Mouse (Mus musculus) hindbrain, embryonic 13.5 days (tissue): ENCODE data around the gene Iffo1. TPM values are rescaled to one million over a fixed set of nuclear protein-coding genes. Genes with fewer than 3 reads are reported as not detected.

ENCODE experiments used
- ATAC-seq: fragments of 200-750 bp; cut with Nextera tagmentation; 2 replicates; pipeline ENCODE4 v1.8.0; 2017; ENCODE audit warnings: moderate TSS enrichment; ENCODE audit not compliant: low FRiP score
- H3K27ac ChIP-seq: fragments of 300-500 bp; sonication (generic); 2 replicates; pipeline ENCODE4 v1.5.1; 2015; ENCODE audit warnings: inconsistent platforms, mild to moderate bottlenecking, moderate library complexity
- H3K27me3 ChIP-seq: fragments of 300-500 bp; sonication (generic); 2 replicates; pipeline ENCODE4 v1.6.1; 2015; ENCODE audit warnings: mild to moderate bottlenecking, inconsistent platforms
- H3K36me3 ChIP-seq: fragments of 300-500 bp; sonication (generic); 2 replicates; pipeline ENCODE4 v1.6.1; 2015; ENCODE audit warnings: mild to moderate bottlenecking, inconsistent platforms
- H3K4me1 ChIP-seq: fragments of 300-500 bp; sonication (generic); replicated peaks from 2 replicates; pipeline ENCODE4 v1.6.1; 2015; ENCODE audit warnings: inconsistent platforms
- H3K4me2 ChIP-seq: fragments of 300-500 bp; sonication (generic); 2 replicates; pipeline ENCODE4 v1.6.1; 2015; ENCODE audit warnings: inconsistent platforms, mild to moderate bottlenecking, moderate library complexity
- H3K4me3 ChIP-seq: fragments of 300-500 bp; sonication (generic); 2 replicates; pipeline ENCODE4 v1.5.1; 2015; ENCODE audit warnings: mild to moderate bottlenecking, inconsistent platforms
- H3K9ac ChIP-seq: fragments of 300-500 bp; sonication (generic); 2 replicates; pipeline ENCODE4 v1.6.1; 2015; ENCODE audit warnings: mild to moderate bottlenecking, inconsistent platforms
- H3K9me3 ChIP-seq: fragments of 300-500 bp; sonication (generic); 2 replicates; pipeline ENCODE4 v1.6.1; 2016; ENCODE audit warnings: inconsistent platforms
- WGBS: fragments of 180-500 bp; shearing (Covaris S2); methylation state at CpG from one replicate; pipeline ENCODE4 v1.1.7; 2015; 5-methylcytosine and 5-hydroxymethylcytosine counted together
- polyA plus RNA-seq: library from polyadenylated mRNA; unstranded; fragments of >200 nt; fragmentation: Nextera tagmentation; extraction: Ambion mirVana; gene quantifications from 2 replicates; pipeline ENCODE4 v1.2.1, GENCODE M21; 2015

Iffo1 gene
- polyA plus RNA-seq, 1 experiment from 2014 or later = 19.7 TPM

DNA sequence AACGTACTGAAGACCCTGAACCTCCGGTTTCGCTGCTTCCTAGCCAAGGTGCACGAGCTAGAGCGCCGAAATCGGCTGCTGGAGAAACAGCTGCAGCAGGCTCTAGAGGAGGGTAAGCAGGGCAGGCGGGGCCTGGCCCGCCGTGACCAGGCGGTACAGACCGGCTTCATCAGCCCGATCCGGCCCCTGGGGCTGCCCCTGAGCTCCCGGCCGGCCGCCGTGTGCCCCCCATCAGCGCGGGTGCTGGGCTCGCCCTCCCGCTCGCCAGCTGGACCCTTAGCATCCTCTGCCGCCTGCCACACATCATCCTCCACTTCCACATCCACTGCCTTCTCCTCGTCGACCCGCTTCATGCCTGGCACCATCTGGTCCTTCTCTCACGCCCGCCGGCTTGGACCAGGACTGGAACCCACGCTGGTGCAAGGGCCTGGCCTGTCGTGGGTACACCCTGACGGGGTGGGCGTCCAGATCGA is 474 bp downstream of the Iffo1 start:
- H3K27ac ChIP-seq = peak overlapping the region; percentile 95
- H3K4me2 ChIP-seq = peak overlapping the region; percentile 95
- ATAC-seq = peak; percentile 79
- under 1% methylated on average over 31 of the region's 35 CpGs for WGBS
- peak overlapping the region; percentile 97 for H3K9ac ChIP-seq
- no peaks in the 10 kb centered on the region for H3K9me3 ChIP-seq
- peaks cover 49% of the 10 kb centered on the region for H3K4me1 ChIP-seq
- no peaks in the 10 kb centered on the region for H3K27me3 ChIP-seq
- H3K4me3 ChIP-seq = peak overlapping the region; percentile 90
- H3K36me3 ChIP-seq = peaks cover 38% of the 10 kb centered on the region

DNA sequence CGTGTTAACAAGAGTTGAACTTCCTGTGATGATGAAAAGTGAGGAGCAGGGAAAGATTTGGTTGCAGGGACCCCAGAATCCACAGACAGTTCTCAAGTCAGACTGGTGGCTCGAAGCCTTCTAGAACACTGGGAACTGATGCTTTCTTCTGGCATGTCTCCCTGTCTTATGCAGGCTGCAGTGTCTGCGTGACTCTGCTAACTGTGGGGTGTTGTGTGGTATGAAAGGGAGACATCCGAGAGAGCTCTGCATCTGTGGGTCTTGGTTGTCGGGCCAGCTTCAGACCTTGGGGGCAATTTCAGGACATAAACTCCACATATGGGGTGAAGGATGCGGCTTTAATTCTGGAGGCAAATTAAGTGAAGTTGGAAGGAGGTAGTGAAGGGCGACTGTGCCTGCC is 1.1 kb downstream of the Iffo1 start:
- WGBS = 50% methylated on average over 7 of the region's 7 CpGs
- Histone ChIP-seq H3K4me3 (peak overlapping the region; percentile 90), H3K4me2 (peak overlapping the region; percentile 95), H3K36me3 (peaks cover 33% of the 10 kb centered on the region), H3K27me3 (no peaks in the 10 kb centered on the region), H3K9ac (peak overlapping the region; percentile 97), H3K27ac (no peak overlapping the region; the same call in 1 of the 2 replicates), H3K4me1 (peaks cover 49% of the 10 kb centered on the region), H3K9me3 (no peaks in the 10 kb centered on the region)
- ATAC-seq = no peak

- H3K4me3 ChIP-seq = peak overlapping the region; percentile 90
- ATAC-seq = no peak
- H3K4me1 ChIP-seq = peaks cover 49% of the 10 kb centered on the region
- peak overlapping the region; percentile 95 for H3K4me2 ChIP-seq
- peak overlapping the region; percentile 44 for H3K27ac ChIP-seq
- no peaks in the 10 kb centered on the region for H3K9me3 ChIP-seq
- H3K9ac ChIP-seq = peak overlapping the region; percentile 97
- no peaks in the 10 kb centered on the region for H3K27me3 ChIP-seq
- WGBS = 70% methylated on average over 4 of the region's 4 CpGs
- H3K36me3 ChIP-seq = peaks cover 32% of the 10 kb centered on the region
These were observed 1.8 kb downstream of the Iffo1 start for GRCm38 (mm10) chr6:125146797-125147196.

- WGBS = 35% methylated on average over 10 of the region's 10 CpGs
- no peak for ATAC-seq
- Histone ChIP-seq H3K4me1 (peaks cover 51% of the 10 kb centered on the region), H3K4me3 (peak overlapping the region; percentile 90), H3K9ac (peak overlapping the region; percentile 97), H3K36me3 (peaks cover 32% of the 10 kb centered on the region), H3K4me2 (peak overlapping the region; percentile 95), H3K27me3 (no peaks in the 10 kb centered on the region), H3K27ac (peak overlapping the region; percentile 44), H3K9me3 (no peaks in the 10 kb centered on the region)
These were observed 2.3 kb downstream of the Iffo1 start for GRCm38 (mm10) chr6:125147329-125147728.

DNA sequence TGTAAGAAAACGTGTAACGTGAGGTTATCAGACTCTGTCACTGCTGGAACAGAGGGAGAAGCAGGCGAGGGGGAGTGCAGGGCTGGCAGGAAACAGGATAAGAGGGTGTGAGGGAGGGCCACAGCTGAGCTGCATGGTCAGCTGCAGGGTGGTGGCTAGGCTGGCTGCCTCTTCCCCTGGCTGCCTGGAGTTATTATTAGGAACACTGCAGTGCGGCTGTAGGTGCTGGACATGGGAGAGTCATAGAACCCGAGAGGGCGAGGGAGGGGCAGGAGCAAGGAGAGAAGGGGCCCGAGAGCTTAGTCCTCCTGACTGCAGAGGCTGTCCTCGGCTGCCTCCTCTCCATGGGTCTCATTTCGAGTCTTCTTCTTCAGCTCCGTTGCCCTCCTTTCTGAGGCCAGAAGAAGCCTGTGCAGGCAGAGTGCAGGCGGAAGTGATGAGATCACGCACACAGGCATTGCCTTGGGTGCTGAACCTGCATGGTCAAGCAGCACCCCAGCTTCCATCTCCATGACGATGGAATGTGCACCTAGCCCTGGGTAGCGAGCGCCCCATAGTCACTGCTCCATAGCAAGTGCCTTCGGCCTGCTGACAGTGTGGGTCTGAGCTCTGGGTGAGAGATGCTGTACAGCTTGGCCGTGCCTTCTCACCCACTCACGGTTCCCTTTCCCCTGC is 3.3 kb downstream of the Iffo1 start:
- H3K9me3 ChIP-seq = no peaks in the 10 kb centered on the region
- H3K4me1 ChIP-seq = peaks cover 53% of the 10 kb centered on the region
- peak overlapping the region; percentile 95 for H3K4me2 ChIP-seq
- WGBS = 69% methylated on average over 18 of the region's 18 CpGs
- H3K9ac ChIP-seq = peak overlapping the region; percentile 97
- peaks cover 40% of the 10 kb centered on the region for H3K36me3 ChIP-seq
- peak overlapping the region; percentile 8; the same call in 1 of the 2 replicates for H3K4me3 ChIP-seq
- H3K27me3 ChIP-seq = no peaks in the 10 kb centered on the region
- peak overlapping the region; percentile 26 for H3K27ac ChIP-seq
- no peak for ATAC-seq

DNA sequence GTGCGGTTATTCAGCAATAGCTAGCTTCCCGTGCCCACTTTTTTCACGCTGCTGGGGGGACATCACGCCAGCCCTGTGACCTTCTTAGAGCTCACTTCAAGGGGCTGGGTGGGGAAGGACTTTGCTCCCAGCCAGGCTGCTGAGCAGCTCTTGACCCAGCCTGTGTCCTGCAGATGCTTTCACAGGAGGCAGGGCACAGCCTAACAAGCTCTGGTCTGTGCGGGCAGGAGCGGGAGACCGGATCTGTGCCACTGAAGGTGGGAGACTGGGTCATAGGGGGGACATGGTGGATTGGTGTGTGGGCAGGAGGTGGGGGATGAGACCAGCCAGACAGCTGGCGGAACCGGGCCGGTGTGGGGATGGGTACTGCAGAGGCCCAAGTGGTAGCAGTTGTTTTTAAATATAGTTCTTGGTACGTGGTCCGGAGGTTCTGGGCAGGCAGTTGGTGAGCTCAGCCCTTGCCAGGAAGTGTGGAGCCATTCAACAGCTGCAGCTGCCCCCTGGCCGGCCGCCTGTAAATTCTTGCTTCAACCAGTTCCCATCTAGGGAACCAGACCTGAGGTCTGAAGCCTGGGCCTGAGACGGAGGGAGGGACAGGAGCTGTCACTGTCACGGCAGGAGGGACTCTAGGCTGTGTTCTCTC is 4.0 kb downstream of the Iffo1 start:
- Histone ChIP-seq H3K27ac (peak overlapping the region; percentile 26), H3K4me2 (peak overlapping the region; percentile 95), H3K9me3 (no peaks in the 10 kb centered on the region), H3K36me3 (peaks cover 42% of the 10 kb centered on the region), H3K4me1 (peaks cover 53% of the 10 kb centered on the region), H3K27me3 (no peaks in the 10 kb centered on the region), H3K9ac (peak overlapping the region; percentile 97), H3K4me3 (peak overlapping the region; percentile 8; the same call in 1 of the 2 replicates)
- no peak for ATAC-seq
- WGBS = 73% methylated on average over 16 of the region's 16 CpGs

DNA sequence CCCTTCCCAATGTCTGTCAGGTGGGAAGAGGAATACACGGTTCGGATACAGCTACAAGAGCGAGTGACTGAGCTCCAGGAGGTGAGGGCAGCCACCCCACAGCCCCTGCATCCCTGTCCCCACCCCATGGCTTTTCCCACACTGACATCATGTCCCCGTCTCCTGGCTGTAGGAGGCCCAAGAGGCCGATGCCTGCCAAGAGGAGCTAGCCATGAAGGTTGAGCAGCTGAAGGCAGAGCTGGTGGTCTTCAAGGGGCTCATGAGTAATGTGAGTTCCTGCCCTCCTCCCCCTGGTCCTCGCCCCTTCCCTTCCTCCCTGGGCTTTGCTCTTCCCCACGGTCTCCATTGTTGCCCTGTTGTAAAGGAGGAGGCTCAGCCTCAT is 4.5 kb downstream of the Iffo1 start:
- H3K36me3 ChIP-seq = peaks cover 40% of the 10 kb centered on the region
- ATAC-seq = no peak
- no peaks in the 10 kb centered on the region for H3K27me3 ChIP-seq
- 69% methylated on average over 6 of the region's 7 CpGs for WGBS
- no peak overlapping the region for H3K4me3 ChIP-seq
- H3K4me2 ChIP-seq = no peak overlapping the region
- no peaks in the 10 kb centered on the region for H3K9me3 ChIP-seq
- no peak overlapping the region for H3K27ac ChIP-seq
- peak overlapping the region; percentile 97 for H3K9ac ChIP-seq
- peaks cover 50% of the 10 kb centered on the region for H3K4me1 ChIP-seq

- H3K4me1 ChIP-seq = peaks cover 33% of the 10 kb centered on the region
- H3K9me3 ChIP-seq = no peaks in the 10 kb centered on the region
- no peak overlapping the region for H3K4me3 ChIP-seq
- no peak overlapping the region for H3K27ac ChIP-seq
- WGBS = 83% methylated on average over 22 of the region's 22 CpGs
- H3K9ac ChIP-seq = no peak overlapping the region; the same call in 1 of the 2 replicates
- H3K4me2 ChIP-seq = no peak overlapping the region
- H3K27me3 ChIP-seq = no peaks in the 10 kb centered on the region
- no peak for ATAC-seq
- peaks cover 59% of the 10 kb centered on the region for H3K36me3 ChIP-seq
These were observed 7.4 kb downstream of the Iffo1 start for GRCm38 (mm10) chr6:125152212-125153017.

GRCm38 (mm10) chr6:125153018-125153389 is 8.0 kb downstream of the Iffo1 start:
- H3K9ac ChIP-seq = no peak overlapping the region; the same call in 1 of the 2 replicates
- ATAC-seq = no peak

DNA sequence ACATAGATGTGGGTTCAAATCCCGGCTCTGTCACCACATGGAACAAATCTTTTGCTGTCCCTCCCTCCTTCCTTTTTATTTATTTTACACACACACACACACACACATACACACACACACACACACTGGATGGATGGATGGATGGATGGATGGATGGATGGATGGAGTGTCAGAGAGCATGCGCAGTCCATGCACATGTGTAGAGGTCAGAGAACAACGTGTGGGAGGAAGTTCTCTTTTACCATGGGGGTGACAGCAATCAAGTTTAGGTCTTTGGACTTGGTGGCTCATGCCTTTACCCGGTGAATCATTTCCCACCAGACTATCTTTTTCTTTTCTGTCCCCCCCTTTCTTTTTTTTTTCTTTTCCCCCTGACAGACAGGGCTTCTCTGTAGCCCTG is 8.6 kb downstream of the Iffo1 start:
- H3K36me3 ChIP-seq = peaks cover 67% of the 10 kb centered on the region

More at GRCm38 (mm10) chr6:125153018-125153389, 8.0 kb downstream of the Iffo1 start:
- Histone ChIP-seq H3K4me2 (no peak overlapping the region), H3K4me1 (peaks cover 33% of the 10 kb centered on the region), H3K4me3 (no peak overlapping the region), H3K27ac (no peak overlapping the region), H3K36me3 (peaks cover 63% of the 10 kb centered on the region), H3K9me3 (no peaks in the 10 kb centered on the region), H3K27me3 (no peaks in the 10 kb centered on the region)
- 78% methylated on average over 5 of the region's 5 CpGs for WGBS

GRCm38 (mm10) chr6:125154550-125154949 is 9.5 kb downstream of the Iffo1 start:
- Histone ChIP-seq H3K36me3 (peaks cover 71% of the 10 kb centered on the region), H3K27ac (no peak overlapping the region), H3K4me3 (no peak overlapping the region), H3K27me3 (no peaks in the 10 kb centered on the region), H3K4me1 (peaks cover 17% of the 10 kb centered on the region), H3K4me2 (no peak overlapping the region), H3K9ac (no peak overlapping the region), H3K9me3 (no peaks in the 10 kb centered on the region)
- no peak for ATAC-seq

More for the DNA sequence above, 8.6 kb downstream of the Iffo1 start:
- Histone ChIP-seq H3K27me3 (no peaks in the 10 kb centered on the region), H3K4me3 (no peak overlapping the region), H3K4me2 (no peak overlapping the region), H3K9me3 (no peaks in the 10 kb centered on the region), H3K9ac (no peak overlapping the region), H3K4me1 (peaks cover 26% of the 10 kb centered on the region), H3K27ac (no peak overlapping the region)
- no peak for ATAC-seq
- 93% methylated on average over 4 of the region's 4 CpGs for WGBS

- Histone ChIP-seq H3K27ac (no peak overlapping the region), H3K9ac (no peak overlapping the region), H3K4me2 (no peak overlapping the region), H3K36me3 (peaks cover 75% of the 10 kb centered on the region), H3K27me3 (no peaks in the 10 kb centered on the region), H3K4me1 (peaks cover 15% of the 10 kb centered on the region), H3K4me3 (no peak overlapping the region), H3K9me3 (no peaks in the 10 kb centered on the region)
- ATAC-seq = no peak
- 79% methylated on average over 8 of the region's 8 CpGs for WGBS
These were observed 10.2 kb downstream of the Iffo1 start for GRCm38 (mm10) chr6:125155262-125155661.
